Mouse (Mus musculus) E14TG2a.4 (cell line): ENCODE measurements around the gene Spock2.

Source experiments
- H3K27me3 ChIP-seq: 2 replicates; pipeline ENCODE4 v1.6.1; 2014; ENCODE audit warnings: low read length, control low read depth; ENCODE audit not compliant: insufficient read depth
- H3K36me3 ChIP-seq: 2 replicates; pipeline ENCODE4 v1.6.1; 2014; ENCODE audit warnings: low read length, control low read depth; ENCODE audit not compliant: insufficient read depth
- H3K4me1 ChIP-seq: replicated peaks from 2 replicates; pipeline ENCODE4 v1.6.1; 2014; ENCODE audit warnings: low read depth, low read length, control low read depth
- H3K4me3 ChIP-seq: replicated peaks from 2 replicates; pipeline ENCODE4 v1.5.1; 2014; ENCODE audit warnings: mild to moderate bottlenecking, low read length
- H3K9me3 ChIP-seq: 2 replicates; pipeline ENCODE4 v1.6.1; 2014; ENCODE audit warnings: low read length, control low read depth
- CTCF ChIP-seq: conservative IDR thresholded peaks from 2 replicates; pipeline ENCODE4 v1.5.1; 2014; ENCODE audit warnings: low read length
- NANOG ChIP-seq: IDR thresholded peaks from 2 replicates; pipeline ENCODE4 v1.6.1; 2014; ENCODE audit warnings: borderline replicate concordance, low read length, mixed read lengths
- POU5F1 ChIP-seq: IDR thresholded peaks from 2 replicates; pipeline ENCODE4 v1.6.1; 2014; ENCODE audit warnings: low read length, borderline replicate concordance

Spock2 gene

GRCm38 (mm10) chr10:60106146-60106530 is at the start of gene Spock2:
Spock2 (plus strand) TSS chr10:60106219.
- H3K4me1 ChIP-seq: peaks cover 41% of the 10 kb centered on the region
- no peaks in the 10 kb centered on the region for H3K36me3 ChIP-seq
- peak within 1 kb of the TSS; percentile 79 for H3K4me3 ChIP-seq
- H3K27me3 ChIP-seq: peaks cover 69% of the 10 kb centered on the region
- no peaks in the 10 kb centered on the region for H3K9me3 ChIP-seq
- TF ChIP-seq CTCF (no peak), POU5F1 (no peak), NANOG (no peak)

- H3K4me1 ChIP-seq: peaks cover 11% of the 10 kb centered on the region
- no peaks in the 10 kb centered on the region for H3K27me3 ChIP-seq
- no peaks in the 10 kb centered on the region for H3K9me3 ChIP-seq
- peaks cover 41% of the 10 kb centered on the region for H3K36me3 ChIP-seq
- H3K4me3 ChIP-seq: no peak overlapping the region
- TF ChIP-seq POU5F1 (no peak), NANOG (no peak), CTCF (no peak)
Observed at GRCm38 (mm10) chr10:60062173-60062572, 43.8 kb upstream of the Spock2 start.

- TF ChIP-seq NANOG (no peak), CTCF (no peak)
- Histone ChIP-seq H3K27me3 (no peaks in the 10 kb centered on the region), H3K36me3 (peaks cover 41% of the 10 kb centered on the region), H3K4me1 (peaks cover 6% of the 10 kb centered on the region), H3K4me3 (no peak overlapping the region), H3K9me3 (no peaks in the 10 kb centered on the region)
Observed at GRCm38 (mm10) chr10:60062931-60063330, 43.1 kb upstream of the Spock2 start.

- Histone ChIP-seq H3K27me3 (no peaks in the 10 kb centered on the region), H3K9me3 (no peaks in the 10 kb centered on the region), H3K4me3 (no peak overlapping the region), H3K36me3 (peaks cover 44% of the 10 kb centered on the region), H3K4me1 (peaks cover 6% of the 10 kb centered on the region)
- no peak for TF ChIP-seq NANOG
- TF ChIP-seq CTCF: peak; percentile 71
Observed at GRCm38 (mm10) chr10:60066524-60066923, 39.5 kb upstream of the Spock2 start.

GRCm38 (mm10) chr10:60075159-60075558 is 30.9 kb upstream of the Spock2 start:
- Histone ChIP-seq H3K4me3 (no peak overlapping the region), H3K36me3 (no peaks in the 10 kb centered on the region), H3K4me1 (peaks cover 12% of the 10 kb centered on the region), H3K27me3 (no peaks in the 10 kb centered on the region), H3K9me3 (no peaks in the 10 kb centered on the region)
- TF ChIP-seq POU5F1: no peak
- TF ChIP-seq CTCF: no peak
- TF ChIP-seq NANOG: no peak

- H3K36me3 ChIP-seq: no peaks in the 10 kb centered on the region
Observed at GRCm38 (mm10) chr10:60077226-60077625, 28.8 kb upstream of the Spock2 start.

GRCm38 (mm10) chr10:60077736-60078560 is 28.1 kb upstream of the Spock2 start:
- H3K4me1 ChIP-seq: peaks cover 37% of the 10 kb centered on the region

More at GRCm38 (mm10) chr10:60077226-60077625, 28.8 kb upstream of the Spock2 start:
- peaks cover 31% of the 10 kb centered on the region for H3K4me1 ChIP-seq
- no peaks in the 10 kb centered on the region for H3K27me3 ChIP-seq
- no peak for TF ChIP-seq POU5F1
- no peak overlapping the region for H3K4me3 ChIP-seq
- H3K9me3 ChIP-seq: no peaks in the 10 kb centered on the region

GRCm38 (mm10) chr10:60078561-60078917 is 27.5 kb upstream of the Spock2 start:
- no peak for TF ChIP-seq NANOG
- no peak for TF ChIP-seq POU5F1
- TF ChIP-seq CTCF: no peak
- H3K36me3 ChIP-seq: no peaks in the 10 kb centered on the region
- peaks cover 42% of the 10 kb centered on the region for H3K4me1 ChIP-seq

More at GRCm38 (mm10) chr10:60077736-60078560, 28.1 kb upstream of the Spock2 start:
- no peaks in the 10 kb centered on the region for H3K9me3 ChIP-seq
- H3K36me3 ChIP-seq: no peaks in the 10 kb centered on the region
- no peak overlapping the region for H3K4me3 ChIP-seq
- TF ChIP-seq NANOG (no peak), CTCF (no peak), POU5F1 (no peak)
- no peaks in the 10 kb centered on the region for H3K27me3 ChIP-seq

GRCm38 (mm10) chr10:60080171-60080570 is 25.8 kb upstream of the Spock2 start:
- TF ChIP-seq NANOG: no peak
- no peak for TF ChIP-seq CTCF
- TF ChIP-seq POU5F1: no peak
- Histone ChIP-seq H3K27me3 (no peaks in the 10 kb centered on the region), H3K4me3 (no peak overlapping the region), H3K9me3 (no peaks in the 10 kb centered on the region), H3K36me3 (no peaks in the 10 kb centered on the region), H3K4me1 (peaks cover 42% of the 10 kb centered on the region)

More at GRCm38 (mm10) chr10:60078561-60078917, 27.5 kb upstream of the Spock2 start:
- Histone ChIP-seq H3K9me3 (no peaks in the 10 kb centered on the region), H3K4me3 (no peak overlapping the region), H3K27me3 (no peaks in the 10 kb centered on the region)
